Mouse (Mus musculus) ZHBTc4 (cell line): ENCODE results near the gene Vmn1r132.
"Not testable (repeated sequence)": the region's sequence is repeated elsewhere in the genome, so short reads cannot be mapped to it uniquely, and the experiment has no call there.

Source experiments
- DNase-seq: peaks from one replicate; pipeline ENCODE4 v3.0.0-alpha.2; 2011; ENCODE audit warnings: low read depth, low spot score

Vmn1r132 gene

DNA sequence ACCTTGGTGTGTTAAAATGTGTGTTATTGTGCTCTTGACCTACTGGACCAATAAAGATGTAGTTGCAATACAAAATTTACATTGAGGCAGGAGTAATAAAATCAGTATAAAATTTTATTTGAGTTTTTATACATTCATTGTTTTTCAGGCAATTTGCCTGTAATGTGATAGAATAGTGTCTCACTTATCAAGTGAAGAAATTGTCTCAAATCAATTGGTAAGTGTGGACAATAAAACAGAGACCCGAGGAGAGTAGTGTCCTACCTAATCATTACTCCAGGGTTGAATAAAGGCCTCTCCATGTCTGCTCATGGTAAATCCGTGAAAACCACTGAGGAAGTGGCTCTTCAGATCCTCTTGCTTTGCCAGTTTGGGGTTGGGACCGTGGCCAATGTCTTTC, at the start of gene Vmn1r132:
TSS of gene Vmn1r132 (plus strand) at position 301 of the 400 bp plus-strand sequence.
- DNase-seq: not testable (repeated sequence)
